Mouse (Mus musculus) c-Kit-negative CD71-positive TER-119-positive erythroid progenitor cells, embryonic 14.5 days (primary cell): ENCODE results near the gene Plcxd2.
A peak's percentile ranks its signal among the peaks of the same experiment; 100 is the strongest.

Source experiments
- DNase-seq: peaks from one replicate; pipeline ENCODE4 v3.0.0-alpha.2; 2013; ENCODE audit warnings: low read depth, low spot score

The Plcxd2 gene

DNA sequence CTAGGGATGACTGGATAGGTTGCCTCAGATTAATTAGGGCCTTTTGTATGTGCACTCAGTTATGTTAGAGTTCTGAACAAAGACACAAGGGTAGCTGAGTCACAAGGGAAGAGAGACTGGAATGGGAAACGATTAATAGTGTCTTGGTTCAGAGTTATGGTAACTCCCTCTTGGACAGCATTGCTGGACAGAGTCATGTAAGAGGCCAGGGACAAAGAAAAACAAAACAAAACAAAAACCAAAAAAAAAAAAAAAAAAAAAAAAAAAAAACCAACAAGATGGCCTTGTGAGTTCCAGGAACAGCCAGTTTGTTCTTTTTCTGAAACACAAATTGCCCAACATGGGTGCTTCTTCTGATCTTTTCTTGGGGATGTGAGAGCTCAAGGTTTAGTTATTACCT is 23.8 kb downstream of the Plcxd2 start:
- no peak for DNase-seq

DNA sequence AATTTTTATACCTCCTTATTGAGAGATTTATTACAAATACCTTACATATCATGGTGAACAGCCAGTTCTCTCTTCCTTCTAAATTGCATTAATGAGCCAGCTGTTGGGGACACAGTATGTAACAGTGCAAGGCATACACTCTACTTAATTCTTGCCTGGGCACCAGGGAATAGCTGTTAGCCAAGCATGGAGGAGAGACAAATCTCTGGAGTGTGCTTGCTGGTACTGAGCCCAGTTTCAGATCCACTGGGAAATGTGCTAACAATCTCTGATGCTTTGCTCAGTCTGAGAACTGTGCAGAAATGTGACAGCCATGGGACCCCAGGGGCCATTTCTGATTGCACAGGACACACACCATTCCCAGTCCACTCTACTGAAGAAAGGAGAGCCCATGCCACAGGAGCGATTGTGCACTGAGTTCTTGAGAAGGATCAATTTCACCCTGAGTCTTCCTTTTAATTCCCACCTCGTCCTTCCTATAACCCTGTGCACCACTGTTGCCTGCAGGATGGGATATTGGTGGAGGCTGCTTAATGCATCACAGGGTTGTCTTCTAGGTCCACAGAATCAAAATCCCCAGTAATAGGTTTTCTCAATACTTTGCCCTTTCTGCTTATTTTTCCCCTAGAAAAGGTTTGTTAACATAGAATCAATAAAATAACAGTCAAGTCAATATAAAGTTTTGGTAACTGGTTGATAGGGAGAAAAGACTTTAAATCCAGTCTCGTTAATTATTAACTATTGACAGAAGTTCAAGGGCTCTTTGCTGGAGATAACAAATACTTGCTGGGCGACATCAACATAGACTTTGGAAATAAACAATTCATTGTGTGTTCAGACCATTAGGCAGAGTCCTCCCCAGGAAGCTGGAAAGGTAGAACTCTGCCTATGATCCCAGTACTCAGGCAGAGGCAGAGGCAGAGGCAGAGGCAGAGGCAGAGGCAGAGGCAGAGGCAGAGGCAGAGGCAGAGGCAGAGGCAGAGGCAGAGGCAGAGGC is 25.1 kb downstream of the Plcxd2 start:
- DNase-seq = no peak

DNA sequence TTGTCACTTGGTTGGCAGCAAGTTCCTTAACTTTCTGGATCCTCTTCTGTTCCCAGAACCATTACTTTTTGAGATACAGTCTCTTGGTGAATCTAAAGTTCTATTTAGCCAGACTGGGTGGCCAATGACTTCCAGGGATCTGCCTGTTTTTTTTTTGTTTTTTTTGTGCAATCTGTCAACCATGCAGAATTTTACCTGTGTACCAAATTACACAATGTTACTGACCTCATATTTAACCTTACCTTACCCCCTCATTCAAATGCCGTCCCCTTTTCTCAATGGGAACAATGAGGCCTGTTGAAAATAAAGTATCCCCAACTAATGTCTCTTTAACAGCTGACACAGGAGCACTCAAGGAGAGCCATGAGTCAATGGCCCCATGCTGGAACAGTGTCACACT is 33.8 kb downstream of the Plcxd2 start:
- no peak for DNase-seq

DNA sequence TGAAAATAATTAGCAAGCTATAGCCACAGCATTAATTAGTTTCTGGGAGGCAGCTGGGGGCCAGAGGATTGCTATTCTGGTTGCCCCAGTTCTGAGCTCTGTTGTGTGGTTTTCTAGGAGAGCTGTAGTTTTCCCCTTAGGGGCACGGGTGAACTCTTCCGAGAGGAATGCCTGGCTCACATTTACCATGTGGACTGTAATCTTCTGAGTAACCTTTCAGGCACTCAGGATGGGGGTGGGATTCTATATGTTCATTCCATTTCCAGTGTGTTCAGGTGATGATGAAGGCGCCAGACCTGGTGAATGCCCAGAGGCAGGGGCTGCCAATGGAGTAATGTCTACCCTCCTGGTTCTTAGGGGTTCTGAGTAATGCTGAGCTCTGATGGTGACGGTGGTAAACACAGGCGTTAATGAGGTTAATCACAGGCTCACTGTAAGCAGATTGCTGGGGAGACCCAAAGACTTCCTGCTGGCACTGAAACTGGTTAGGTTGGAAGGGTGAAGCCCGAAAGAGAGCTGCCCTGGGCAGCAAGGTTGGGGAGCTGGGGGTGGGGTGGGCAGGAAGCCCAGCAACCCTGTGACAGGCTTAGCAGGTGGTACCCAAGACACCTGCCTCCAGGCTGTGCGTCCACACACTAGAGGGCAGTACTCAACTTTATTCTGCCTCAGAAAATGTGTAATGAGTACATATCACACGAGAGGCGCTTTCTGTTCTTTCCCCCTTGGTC is 35.9 kb downstream of the Plcxd2 start:
- no peak for DNase-seq

DNA sequence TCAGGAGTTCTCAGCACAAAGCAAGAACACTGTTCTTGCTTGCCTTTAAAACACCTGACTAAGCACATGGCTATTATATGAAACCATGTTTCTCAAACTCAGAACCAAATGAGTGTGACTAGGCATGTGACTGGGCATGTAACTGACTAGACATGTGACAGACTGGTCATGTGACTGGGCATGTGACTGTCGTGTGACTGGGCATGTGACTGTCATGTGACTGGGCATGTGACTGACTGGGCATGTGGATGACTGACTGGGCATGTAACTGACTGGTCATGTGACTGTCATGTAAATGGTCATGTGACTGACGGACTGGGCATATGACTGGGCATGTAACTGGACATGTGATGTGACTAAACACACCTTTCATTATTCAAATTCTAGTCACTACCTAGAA is 39.8 kb downstream of the Plcxd2 start:
- no peak for DNase-seq

DNA sequence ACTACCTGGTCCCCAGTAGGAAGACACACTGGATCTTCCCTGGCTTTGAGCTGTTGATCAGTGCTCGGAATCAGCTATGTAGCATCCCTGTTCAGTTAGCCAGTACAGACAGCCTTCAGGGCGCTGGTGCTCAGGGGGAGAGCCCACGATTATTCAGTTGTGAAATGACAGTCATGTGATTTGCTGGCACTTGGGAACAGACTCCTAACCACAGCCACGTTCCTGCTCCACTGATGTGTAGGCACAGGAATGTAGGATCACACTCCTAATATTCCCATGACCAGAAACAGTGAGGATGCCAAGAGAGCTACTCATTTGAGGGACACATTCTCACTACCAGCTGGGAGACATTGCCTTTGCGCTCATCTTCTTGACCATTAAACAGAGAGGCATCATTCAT is 41.3 kb downstream of the Plcxd2 start:
- no peak for DNase-seq

DNA sequence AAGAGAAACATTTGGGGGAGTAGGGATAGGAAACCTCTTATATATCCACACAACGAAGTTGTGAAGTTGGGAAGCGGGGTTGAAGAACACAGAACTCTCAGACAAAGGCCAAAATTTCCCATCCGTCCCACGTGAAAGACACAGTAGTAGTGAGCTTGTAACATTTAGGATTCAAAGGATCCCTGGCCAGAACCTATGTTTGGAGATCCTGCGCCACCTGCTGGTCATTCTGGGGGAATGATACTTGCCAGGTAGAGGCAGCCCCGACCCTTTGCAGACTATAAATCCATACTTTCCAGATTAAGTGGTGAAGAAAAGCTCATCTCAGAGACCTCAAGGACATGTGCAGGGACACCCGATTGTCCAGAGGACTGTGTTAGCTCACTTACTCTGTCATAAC is 42.5 kb downstream of the Plcxd2 start:
- peak; percentile 19 for DNase-seq

DNA sequence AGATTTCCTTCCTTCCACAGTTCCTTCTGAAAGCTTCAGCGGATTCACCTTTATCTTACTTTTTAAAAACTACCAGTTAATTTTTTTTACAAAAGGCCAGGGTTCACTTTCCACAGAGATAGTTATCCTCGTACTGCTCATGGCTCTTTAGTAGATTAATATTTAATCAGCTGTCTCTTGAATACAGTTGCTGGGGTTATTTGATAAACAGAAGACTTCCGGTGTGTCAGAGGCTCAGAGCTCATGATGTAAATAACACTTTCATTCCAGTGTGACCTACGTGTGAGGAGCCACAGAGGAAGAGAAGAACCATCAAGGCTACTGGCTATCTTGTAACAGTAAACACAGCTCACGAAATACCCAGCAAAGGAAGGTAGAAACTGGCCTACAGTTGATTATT is 43.4 kb downstream of the Plcxd2 start:
- DNase-seq = no peak

DNA sequence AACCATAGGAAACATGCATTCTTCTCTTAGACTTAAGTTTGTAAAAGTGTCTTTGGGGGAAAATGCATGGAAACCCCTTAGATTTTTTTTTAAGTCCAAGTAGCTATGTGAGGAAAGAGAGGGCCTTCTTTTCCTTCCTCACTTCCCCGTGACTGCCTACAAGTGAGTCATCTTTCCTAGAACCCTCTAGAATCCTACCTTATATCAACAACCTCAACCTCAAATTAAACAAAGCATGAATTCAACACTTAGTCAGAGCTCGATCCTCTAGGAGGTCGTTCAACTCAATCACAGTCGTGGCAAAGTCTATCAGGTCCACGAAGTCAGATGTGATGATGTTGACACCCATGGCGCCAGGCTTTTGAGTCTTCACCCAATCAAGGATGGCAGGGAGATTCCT is 45.2 kb downstream of the Plcxd2 start:
- no peak for DNase-seq

DNA sequence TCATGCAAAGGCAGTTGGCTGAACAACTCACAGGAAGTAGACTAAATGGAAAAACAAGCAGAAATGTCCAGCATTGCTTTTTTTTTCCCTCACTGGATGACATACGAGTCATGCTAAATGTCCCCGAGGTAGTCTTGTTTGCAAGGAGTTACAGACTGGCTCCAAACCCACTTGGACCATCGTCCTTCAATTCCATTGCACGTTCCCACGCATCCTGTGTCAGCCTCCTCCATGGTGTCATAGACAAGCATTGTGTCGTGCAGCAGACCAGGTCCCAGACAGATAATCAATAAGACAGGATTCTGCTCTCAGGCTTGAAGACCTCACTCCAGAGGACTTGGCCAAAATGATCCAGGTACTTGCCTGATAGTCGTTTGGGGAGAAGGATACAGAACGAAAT is 46.2 kb downstream of the Plcxd2 start:
- DNase-seq = no peak

DNA sequence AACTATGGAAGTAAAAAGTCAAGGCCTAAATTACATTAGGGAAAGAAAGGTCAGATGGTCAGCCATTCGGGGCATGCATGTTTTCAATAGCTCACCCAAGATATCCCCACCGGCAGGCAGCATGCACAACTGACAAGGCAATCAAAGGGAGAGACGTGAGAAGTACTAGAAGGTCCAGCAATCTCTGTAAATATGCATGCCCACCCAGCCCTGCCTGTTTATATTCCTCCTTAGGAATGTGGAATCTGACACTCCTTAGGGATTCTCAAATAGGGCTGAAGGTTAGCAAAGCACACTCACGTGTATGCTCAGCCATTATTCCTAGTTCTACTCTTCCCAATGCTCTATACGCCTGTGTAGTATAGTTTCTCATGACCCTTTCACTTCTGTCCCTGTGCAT is 46.9 kb downstream of the Plcxd2 start:
- DNase-seq = no peak

DNA sequence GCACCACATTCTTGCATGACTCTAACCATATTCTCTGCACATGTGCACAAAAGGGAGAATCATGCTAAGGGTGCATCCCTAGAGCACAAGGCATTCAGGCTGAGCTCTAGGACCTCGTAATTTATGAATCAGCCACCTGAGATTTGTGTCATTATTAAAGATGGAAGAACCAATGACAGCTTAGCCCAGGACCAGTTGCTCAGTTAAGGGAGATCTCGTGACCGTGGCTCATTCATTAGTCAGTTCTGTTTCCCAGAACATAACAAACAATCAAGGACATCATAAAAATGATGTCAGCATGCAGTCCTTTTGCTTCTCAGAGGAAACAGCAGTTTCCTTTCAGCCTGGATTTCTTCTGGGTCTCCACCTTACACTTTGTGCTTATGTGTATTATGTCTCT is 49.0 kb downstream of the Plcxd2 start:
- no peak for DNase-seq

DNA sequence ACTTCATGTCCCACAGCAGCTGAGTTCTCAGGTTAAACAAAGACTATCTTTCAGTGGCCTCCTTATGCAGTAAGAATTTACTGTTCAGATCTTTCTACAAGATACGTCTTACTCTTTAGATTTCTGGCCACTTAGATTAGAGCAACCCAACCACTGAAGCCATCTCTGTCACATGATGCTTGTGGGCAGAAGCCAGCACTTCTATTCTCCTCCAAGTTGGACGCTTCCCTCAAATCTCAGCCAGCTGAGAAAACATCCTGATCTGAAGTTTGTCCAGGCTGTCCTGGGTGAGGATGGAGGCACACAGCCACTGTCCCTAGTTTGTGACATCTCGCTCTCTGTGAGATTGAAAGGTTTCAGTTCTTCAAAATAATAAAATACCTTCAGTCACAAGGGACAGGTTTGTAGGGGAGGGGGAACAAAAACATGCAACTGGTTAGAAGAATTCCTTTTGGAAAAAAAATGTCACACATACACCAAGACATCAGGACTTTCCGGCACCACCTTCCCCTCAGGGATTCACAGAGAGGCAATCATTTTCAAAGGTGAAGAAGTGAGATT is 53.5 kb downstream of the Plcxd2 start:
- no peak for DNase-seq

DNA sequence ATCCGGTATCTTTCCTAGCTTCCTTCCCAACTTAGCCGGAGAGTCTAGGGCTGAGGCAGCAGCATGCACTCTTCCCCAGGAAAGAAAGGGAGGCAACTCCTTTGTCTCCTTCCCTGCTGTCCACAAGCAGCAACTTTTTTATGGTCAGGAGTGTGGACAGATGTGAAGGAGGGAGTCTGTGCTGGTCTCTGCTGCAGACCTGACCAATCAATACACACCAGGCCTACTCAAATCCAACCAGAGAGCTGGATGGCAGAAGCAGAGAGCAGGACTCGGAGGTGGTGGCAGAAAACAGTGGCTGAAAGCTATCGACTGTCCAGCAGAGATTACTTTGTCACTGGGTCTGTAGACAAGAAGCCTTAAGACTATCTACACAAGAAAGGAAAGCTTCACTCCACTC is 56.6 kb downstream of the Plcxd2 start, which contains the start of gene Phldb2:
Gene Phldb2 (minus strand): TSS at position 205 of the 400 bp plus-strand sequence.
- DNase-seq = no peak

DNA sequence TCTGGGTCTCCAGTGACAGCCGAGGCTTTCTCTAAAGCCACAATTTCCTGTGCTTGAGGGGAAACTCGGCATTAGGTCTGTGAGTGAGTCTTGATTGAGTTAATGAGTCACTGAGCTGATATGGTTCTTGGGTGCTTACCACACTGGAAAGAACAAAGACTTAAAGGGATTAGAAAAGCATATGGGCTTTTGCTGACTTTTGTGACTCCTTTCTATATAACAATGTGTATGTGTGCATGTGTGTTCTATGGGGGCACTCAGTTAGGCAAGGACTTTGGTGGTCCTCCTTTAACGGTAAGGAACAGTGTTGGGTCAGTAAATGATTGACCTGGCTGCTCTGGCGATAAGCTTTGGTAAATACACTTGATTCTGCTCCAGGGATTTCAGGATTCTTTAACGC is 57.5 kb downstream of the Plcxd2 start:
- DNase-seq = no peak

DNA sequence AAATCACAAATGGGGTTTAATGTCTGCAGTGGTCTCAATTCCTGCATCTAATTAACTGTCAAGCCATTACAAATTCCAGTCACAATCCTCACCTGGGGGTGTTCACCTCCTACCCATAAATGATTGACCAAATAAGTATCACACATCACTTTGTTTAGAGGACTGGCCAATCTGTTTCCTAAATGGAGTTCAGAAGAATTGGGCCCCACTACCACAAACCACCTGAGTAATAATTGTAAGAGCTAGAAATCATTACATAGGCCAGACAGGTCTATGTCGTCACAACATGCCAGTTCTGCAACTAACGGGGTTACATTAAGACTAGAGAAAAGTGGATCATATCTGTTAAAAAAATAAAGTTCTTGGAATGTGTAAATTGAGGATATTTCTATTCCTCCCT is 58.0 kb downstream of the Plcxd2 start:
- DNase-seq = no peak

DNA sequence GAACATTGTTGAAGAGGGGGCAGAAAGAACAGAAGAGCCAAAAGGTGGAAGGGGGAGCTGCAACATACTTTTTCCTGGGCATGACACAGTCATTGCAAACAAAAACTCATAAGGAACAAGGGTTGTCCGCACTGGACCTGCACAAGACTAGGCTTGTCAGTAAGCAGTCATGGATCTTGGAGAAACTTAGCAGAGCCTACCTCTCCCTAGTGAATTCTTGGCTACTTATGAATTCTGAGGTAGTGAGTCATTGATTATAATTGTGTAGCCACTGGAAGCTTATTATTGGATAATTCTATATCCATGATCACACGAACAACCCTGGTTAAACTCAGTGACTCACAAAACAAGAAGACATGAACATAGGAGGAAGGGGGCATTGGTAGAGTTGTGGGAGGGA is 63.7 kb downstream of the Plcxd2 start:
- no peak for DNase-seq

DNA sequence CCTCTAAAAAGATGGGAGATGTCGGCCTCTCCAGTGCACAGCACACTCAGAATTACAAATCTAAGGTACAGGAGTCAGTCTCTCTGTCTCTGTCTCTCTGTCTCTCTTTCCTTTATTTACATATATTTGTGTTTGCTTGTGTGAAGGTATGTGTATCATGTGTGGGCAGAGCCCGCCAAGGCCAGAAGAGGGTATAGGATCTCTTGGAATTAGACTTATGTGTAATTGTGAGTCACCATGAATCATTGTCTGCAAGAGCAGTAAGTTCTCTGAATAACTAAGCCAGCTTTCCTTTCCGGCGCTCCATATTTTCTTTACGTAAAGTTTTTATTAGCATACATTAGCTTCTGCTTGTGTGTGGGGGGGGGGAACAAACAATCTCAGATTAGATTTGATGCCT is 64.4 kb downstream of the Plcxd2 start:
- no peak for DNase-seq

DNA sequence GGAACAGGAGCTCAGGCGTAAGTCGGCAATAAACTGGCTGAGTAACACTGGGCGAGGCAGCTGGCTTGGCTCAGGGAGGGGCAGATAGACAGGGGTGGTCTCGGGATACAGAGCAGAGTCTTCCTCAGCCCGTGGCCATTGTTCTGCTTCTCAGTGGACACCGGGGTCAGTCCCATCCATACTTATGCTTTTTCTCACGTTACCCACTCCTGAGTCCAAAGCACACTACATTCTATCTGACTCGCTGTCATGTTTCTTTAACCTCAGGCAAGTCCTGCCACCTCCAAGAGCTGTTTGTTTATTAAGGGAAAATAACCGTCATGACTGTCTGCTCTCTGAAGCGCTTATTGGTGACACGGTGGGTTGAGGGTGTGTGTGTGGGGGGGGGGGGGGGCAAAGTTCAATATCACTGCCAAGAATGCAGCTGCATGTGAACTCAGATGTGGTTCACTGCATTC is 64.8 kb downstream of the Plcxd2 start:
- no peak for DNase-seq

DNA sequence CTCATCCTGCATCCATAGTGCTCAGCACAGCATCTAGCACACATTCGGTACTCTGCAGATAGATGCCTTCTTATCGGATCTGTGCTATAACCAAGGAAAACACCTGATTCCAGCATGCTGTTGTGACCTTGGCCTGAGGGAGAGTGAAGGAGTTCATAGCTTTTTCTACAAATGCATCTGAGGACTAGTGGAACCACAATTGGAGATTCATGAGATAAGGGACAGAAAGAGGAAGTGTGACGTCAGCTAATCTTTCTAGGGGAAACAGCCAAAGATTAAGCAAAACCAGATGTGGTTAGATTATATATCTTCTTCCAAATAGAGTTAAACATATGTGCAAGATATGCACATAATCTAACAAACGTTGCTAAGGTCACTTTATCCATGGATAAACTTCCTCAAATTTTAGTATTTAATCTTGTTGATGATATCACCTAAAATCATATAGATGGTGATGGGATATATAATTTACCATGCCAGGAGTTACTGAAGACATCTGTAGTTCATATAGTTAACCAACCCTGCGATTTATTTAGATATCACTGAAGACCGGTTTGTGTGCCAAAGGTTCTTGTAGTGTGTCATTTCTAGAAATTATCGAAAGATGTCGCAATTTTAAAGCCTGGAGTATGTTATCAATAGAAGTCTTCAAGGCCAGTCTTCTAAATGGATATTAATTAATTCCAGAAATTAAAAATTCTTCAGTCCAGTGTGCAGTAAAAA is 67.7 kb downstream of the Plcxd2 start:
- DNase-seq = no peak

DNA sequence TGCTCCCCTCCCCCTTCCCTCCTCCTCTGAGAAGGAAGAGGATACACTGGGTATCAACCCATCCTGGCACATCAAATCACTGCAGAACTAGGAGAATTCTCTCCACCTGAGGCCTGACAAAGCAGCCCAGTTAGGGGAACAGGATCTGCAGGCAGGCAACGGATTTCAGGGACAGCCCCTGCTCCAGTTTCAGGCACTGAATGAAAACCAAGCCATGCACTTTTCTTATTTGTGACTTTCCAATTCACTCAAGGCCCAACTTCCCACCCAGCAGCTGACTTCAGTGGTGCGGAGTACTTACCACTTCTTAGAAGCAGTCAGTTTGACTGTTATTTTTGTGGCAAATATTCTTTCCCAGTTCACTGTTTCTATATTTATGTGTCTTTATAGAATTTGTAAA is 69.3 kb downstream of the Plcxd2 start:
- DNase-seq = no peak

DNA sequence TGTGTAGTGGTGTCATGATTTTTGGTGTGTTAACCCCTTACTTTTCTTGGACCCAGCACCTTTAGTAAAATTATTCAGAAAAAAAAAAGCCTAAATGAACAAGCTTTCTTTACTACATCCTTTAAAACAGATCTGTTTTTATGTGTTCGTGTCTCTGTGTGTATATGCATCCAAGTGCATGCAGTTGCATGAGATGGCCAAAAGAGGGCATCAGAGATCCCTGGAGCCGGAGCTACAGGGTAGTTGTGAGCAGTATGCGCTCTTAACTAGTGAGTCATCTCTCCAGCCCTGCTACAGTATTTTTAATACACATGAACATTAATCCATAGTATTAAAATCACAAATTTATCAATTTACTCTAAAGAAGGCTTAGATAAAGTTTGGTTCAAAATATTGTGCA is 70.6 kb downstream of the Plcxd2 start:
- DNase-seq = no peak
